Mouse (Mus musculus): ENCODE results near the gene Kxd1. TPM values are rescaled to one million over a fixed set of nuclear protein-coding genes. Genes with fewer than 3 reads are reported as not detected.

Gene Kxd1
- polyA plus RNA-seq, 1 experiment from 2014 or later: 52.6 TPM

- no peak overlapping the region for H3K4me2 ChIP-seq (replicated peaks; ENCODE audit: low read depth, low read length)
- H3K27ac ChIP-seq (ENCODE audit: low read depth, low read length): peak overlapping the region; percentile 75; the same call in 1 of the 2 replicates
- no peak overlapping the region for H3K4me3 ChIP-seq (ENCODE audit: low read depth, low read length)
Measured at GRCm38 (mm10) chr8:70507027-70507393, 20.7 kb downstream of the Kxd1 start.

DNA sequence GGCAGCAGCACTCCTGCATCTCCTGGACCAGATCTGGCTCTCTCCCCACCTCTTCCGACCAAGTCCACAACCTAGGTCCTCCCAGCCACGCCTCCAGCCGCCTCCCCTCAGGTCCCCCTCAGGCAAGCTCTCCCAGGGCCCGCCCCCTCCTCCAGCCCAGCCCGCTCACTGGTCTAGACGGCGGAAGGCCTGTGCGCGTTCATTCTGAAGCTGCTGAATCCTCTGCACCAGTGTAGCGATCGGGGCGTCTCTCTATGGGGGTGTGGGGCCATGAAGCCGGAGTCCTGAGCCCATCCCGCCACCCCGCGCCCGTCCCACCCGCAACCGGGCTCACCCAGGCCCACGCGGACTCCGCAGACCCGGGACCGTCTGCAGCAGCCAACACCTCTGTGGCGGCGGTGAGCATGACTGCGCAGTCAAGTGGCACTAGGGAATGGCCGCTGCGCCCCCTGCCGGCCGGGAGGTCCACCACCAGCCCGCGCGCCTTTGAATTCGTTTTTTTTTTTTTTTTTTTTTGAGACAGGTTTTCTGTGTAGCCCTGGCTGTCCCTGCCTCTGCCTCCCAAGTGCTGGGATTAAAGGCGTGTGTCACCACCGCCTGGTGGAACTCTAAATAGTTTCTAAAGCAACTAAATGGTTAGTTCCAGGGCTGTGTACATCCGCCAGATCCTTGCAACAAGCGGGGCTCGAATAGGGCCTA lies 21.3 kb downstream of the Kxd1 start, which contains the start of gene Rex1bd:
Gene Rex1bd (minus strand): TSS at position 425 of the 699 bp plus-strand sequence.
- H3K9me3 ChIP-seq (ENCODE audit: control insufficient read depth, low read length): no peaks in the 10 kb centered on the region
- peaks cover 23% of the 10 kb centered on the region for H3K27me3 ChIP-seq (ENCODE audit: control insufficient read depth, insufficient read depth, low read length)
- peak within 1 kb of the TSS; percentile 75 for H3K27ac ChIP-seq (ENCODE audit: low read depth, low read length)
- H3K4me1 ChIP-seq (replicated peaks; ENCODE audit: control insufficient read depth, insufficient read depth, low read length): peaks cover 14% of the 10 kb centered on the region
- peak; percentile 95 for DNase-seq (ENCODE audit: low spot score)
- H3K9ac ChIP-seq (ENCODE audit: low read depth, low read length): peak within 1 kb of the TSS; percentile 74
- ATAC-seq (ENCODE audit: low FRiP score): peak; percentile 85
- 2% methylated on average over 40 of the region's 40 CpGs for WGBS
- peak within 1 kb of the TSS; percentile 55 for H3K4me3 ChIP-seq (ENCODE audit: low read depth, low read length)
- H3K4me2 ChIP-seq (replicated peaks; ENCODE audit: low read depth, low read length): peak within 1 kb of the TSS; percentile 75
- H3K36me3 ChIP-seq (ENCODE audit: control insufficient read depth, insufficient read depth, low read length): peaks cover 10% of the 10 kb centered on the region

More at GRCm38 (mm10) chr8:70507027-70507393, 20.7 kb downstream of the Kxd1 start:
- no peak for ATAC-seq (ENCODE audit: low FRiP score)
- Histone ChIP-seq H3K36me3 (ENCODE audit: control insufficient read depth, insufficient read depth, low read length) (peaks cover 10% of the 10 kb centered on the region), H3K4me1 (replicated peaks; ENCODE audit: control insufficient read depth, insufficient read depth, low read length) (peaks cover 14% of the 10 kb centered on the region), H3K27me3 (ENCODE audit: control insufficient read depth, insufficient read depth, low read length) (peaks cover 17% of the 10 kb centered on the region), H3K9ac (ENCODE audit: low read depth, low read length) (no peak overlapping the region), H3K9me3 (ENCODE audit: control insufficient read depth, low read length) (no peaks in the 10 kb centered on the region)
- 59% methylated on average over 5 of the region's 5 CpGs for WGBS
- DNase-seq (ENCODE audit: low spot score): no peak

DNA sequence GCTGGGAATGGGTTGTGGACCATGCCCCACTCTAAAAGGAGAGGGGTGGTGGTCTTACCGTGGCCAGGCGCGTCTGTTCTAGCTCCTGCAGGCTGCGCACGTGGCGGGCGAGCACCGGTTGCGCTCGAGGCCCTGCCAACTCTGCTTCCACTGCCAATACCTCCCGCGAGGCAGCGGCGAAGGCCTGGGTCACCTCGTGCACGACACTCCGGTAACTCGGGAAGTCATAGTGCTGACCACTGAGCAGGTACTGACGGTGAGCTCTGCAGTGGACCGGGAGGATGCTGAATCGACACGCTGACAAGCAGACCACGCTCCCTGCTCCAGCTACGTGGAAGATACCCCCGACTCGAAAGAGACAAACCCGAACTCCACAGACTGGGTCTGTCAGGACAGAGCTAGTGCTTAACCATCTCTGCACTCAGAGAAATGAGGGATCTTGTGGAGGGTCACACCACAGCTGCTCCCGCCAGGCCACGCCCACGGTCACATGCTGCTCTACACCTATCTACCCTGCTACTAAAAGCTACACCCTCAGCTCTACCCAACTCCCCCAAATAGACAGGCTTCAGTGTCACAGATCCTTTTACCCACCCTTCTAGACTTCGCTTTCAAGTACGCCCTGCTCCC lies 21.9 kb downstream of the Kxd1 start:
- H3K27ac ChIP-seq (ENCODE audit: low read depth, low read length): peak overlapping the region; percentile 75; the same call in 1 of the 2 replicates
- 33% methylated on average over 32 of the region's 32 CpGs for WGBS
- DNase-seq (ENCODE audit: low spot score) (no peak), ATAC-seq (ENCODE audit: low FRiP score) (peak; percentile 33)
- H3K27me3 ChIP-seq (ENCODE audit: control insufficient read depth, insufficient read depth, low read length): peaks cover 29% of the 10 kb centered on the region
- peaks cover 14% of the 10 kb centered on the region for H3K4me1 ChIP-seq (replicated peaks; ENCODE audit: control insufficient read depth, insufficient read depth, low read length)
- H3K9me3 ChIP-seq (ENCODE audit: control insufficient read depth, low read length): no peaks in the 10 kb centered on the region
- H3K36me3 ChIP-seq (ENCODE audit: control insufficient read depth, insufficient read depth, low read length): peaks cover 10% of the 10 kb centered on the region
- H3K4me3 ChIP-seq (ENCODE audit: low read depth, low read length): peak overlapping the region; percentile 55
- peak overlapping the region; percentile 74 for H3K9ac ChIP-seq (ENCODE audit: low read depth, low read length)
- H3K4me2 ChIP-seq (replicated peaks; ENCODE audit: low read depth, low read length): peak overlapping the region; percentile 75

DNA sequence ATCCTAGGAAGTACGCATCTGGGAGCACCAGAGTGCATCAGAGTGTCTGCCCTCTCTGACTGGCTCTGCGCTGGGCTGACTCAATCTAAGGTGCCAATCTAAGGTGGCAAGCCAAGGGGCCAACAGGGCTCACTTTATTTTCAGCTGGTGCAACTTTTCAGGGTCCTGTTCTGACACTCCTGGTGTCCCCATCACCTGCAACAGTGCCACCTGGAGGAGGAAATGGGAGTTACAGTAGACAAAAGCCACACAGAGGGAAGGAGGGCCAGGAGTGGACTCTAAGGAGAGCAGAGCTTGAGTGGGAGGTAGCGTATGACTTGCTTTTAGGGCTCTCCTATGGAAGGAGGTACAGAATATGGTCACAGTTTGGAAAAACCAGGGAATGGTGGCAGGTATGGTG lies 22.9 kb downstream of the Kxd1 start:
- H3K9ac ChIP-seq (ENCODE audit: low read depth, low read length): no peak overlapping the region
- H3K4me2 ChIP-seq (replicated peaks; ENCODE audit: low read depth, low read length): no peak overlapping the region
- DNase-seq (ENCODE audit: low spot score) (peak; percentile 89), ATAC-seq (ENCODE audit: low FRiP score) (no peak)
- 74% methylated on average over 3 of the region's 3 CpGs for WGBS
- H3K4me3 ChIP-seq (ENCODE audit: low read depth, low read length): no peak overlapping the region
- H3K27me3 ChIP-seq (ENCODE audit: control insufficient read depth, insufficient read depth, low read length): peaks cover 39% of the 10 kb centered on the region
- no peak overlapping the region for H3K27ac ChIP-seq (ENCODE audit: low read depth, low read length)
- H3K36me3 ChIP-seq (ENCODE audit: control insufficient read depth, insufficient read depth, low read length): peaks cover 10% of the 10 kb centered on the region
- no peaks in the 10 kb centered on the region for H3K9me3 ChIP-seq (ENCODE audit: control insufficient read depth, low read length)
- H3K4me1 ChIP-seq (replicated peaks; ENCODE audit: control insufficient read depth, insufficient read depth, low read length): peaks cover 14% of the 10 kb centered on the region

- Histone ChIP-seq H3K9ac (ENCODE audit: low read depth, low read length) (0 out of 2 replicates have a peak overlapping the region, but pooled peaks have one; percentile 2), H3K36me3 (ENCODE audit: control insufficient read depth, insufficient read depth, low read length) (peaks cover 10% of the 10 kb centered on the region), H3K4me2 (replicated peaks; ENCODE audit: low read depth, low read length) (no peak overlapping the region), H3K4me1 (replicated peaks; ENCODE audit: control insufficient read depth, insufficient read depth, low read length) (peaks cover 14% of the 10 kb centered on the region), H3K4me3 (ENCODE audit: low read depth, low read length) (no peak overlapping the region), H3K27me3 (ENCODE audit: control insufficient read depth, insufficient read depth, low read length) (peaks cover 45% of the 10 kb centered on the region), H3K27ac (ENCODE audit: low read depth, low read length) (no peak overlapping the region), H3K9me3 (ENCODE audit: control insufficient read depth, low read length) (no peaks in the 10 kb centered on the region)
- 59% methylated on average over 16 of the region's 16 CpGs for WGBS
- DNase-seq (ENCODE audit: low spot score) (peak; percentile 33), ATAC-seq (ENCODE audit: low FRiP score) (no peak)
Measured at GRCm38 (mm10) chr8:70504291-70504716, 23.5 kb downstream of the Kxd1 start.

DNA sequence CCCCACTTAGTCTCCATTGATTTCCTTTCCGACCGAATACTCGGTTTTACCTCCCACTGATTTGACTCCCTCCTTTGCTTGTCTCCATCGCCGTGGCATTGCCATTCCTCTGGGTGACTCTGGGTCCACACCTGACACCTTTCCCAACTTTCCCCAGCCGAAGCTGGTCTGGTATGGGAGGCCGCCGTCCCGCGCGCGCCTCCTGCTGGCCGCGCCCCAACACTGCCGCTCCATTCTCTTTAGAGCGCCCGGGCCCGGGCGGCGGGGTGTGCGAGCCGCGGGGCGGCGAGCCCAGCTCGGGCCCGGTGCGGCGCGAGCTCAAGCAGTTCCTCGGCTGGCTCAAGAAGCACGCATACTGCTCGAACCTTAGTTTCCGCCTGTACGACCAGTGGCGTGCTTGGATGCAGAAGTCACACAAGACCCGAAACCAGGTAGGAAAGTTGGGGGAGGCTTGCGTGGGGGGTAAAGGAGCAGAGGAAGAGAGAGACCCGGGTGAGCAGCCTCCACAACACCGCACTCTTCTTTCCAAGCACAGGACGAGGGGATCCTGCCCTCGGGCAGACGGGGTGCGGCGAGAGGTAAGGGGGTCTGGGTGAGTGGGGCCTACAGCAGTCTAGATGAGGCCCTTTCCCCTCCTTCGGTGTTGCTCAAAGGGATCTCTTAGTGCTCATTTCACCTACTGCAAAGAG lies 24.6 kb downstream of the Kxd1 start:
- Histone ChIP-seq H3K9ac (ENCODE audit: low read depth, low read length) (no peak overlapping the region), H3K36me3 (ENCODE audit: control insufficient read depth, insufficient read depth, low read length) (peaks cover 7% of the 10 kb centered on the region), H3K9me3 (ENCODE audit: control insufficient read depth, low read length) (no peaks in the 10 kb centered on the region), H3K27ac (ENCODE audit: low read depth, low read length) (no peak overlapping the region), H3K4me2 (replicated peaks; ENCODE audit: low read depth, low read length) (no peak overlapping the region), H3K4me1 (replicated peaks; ENCODE audit: control insufficient read depth, insufficient read depth, low read length) (peaks cover 9% of the 10 kb centered on the region), H3K4me3 (ENCODE audit: low read depth, low read length) (no peak overlapping the region), H3K27me3 (ENCODE audit: control insufficient read depth, insufficient read depth, low read length) (peaks cover 56% of the 10 kb centered on the region)
- ATAC-seq (ENCODE audit: low FRiP score): no peak
- 12% methylated on average over 46 of the region's 46 CpGs for WGBS
- peak; percentile 87 for DNase-seq (ENCODE audit: low spot score)

GRCm38 (mm10) chr8:70502540-70502939 lies 25.2 kb downstream of the Kxd1 start:
- ATAC-seq (ENCODE audit: low FRiP score): no peak
- H3K27ac ChIP-seq (ENCODE audit: low read depth, low read length): no peak overlapping the region
- H3K27me3 ChIP-seq (ENCODE audit: control insufficient read depth, insufficient read depth, low read length): peaks cover 59% of the 10 kb centered on the region
- H3K9me3 ChIP-seq (ENCODE audit: control insufficient read depth, low read length): no peaks in the 10 kb centered on the region
- whole genome bisulfite sequencing: 31% methylated on average over 12 of the region's 12 CpGs
- no peak overlapping the region for H3K4me3 ChIP-seq (ENCODE audit: low read depth, low read length)
- no peak overlapping the region for H3K9ac ChIP-seq (ENCODE audit: low read depth, low read length)
- peaks cover 9% of the 10 kb centered on the region for H3K4me1 ChIP-seq (replicated peaks; ENCODE audit: control insufficient read depth, insufficient read depth, low read length)
- no peak for DNase-seq (ENCODE audit: low spot score)
- H3K36me3 ChIP-seq (ENCODE audit: control insufficient read depth, insufficient read depth, low read length): peaks cover 4% of the 10 kb centered on the region; the same call in 1 of the 2 replicates
- no peak overlapping the region for H3K4me2 ChIP-seq (replicated peaks; ENCODE audit: low read depth, low read length)

DNA sequence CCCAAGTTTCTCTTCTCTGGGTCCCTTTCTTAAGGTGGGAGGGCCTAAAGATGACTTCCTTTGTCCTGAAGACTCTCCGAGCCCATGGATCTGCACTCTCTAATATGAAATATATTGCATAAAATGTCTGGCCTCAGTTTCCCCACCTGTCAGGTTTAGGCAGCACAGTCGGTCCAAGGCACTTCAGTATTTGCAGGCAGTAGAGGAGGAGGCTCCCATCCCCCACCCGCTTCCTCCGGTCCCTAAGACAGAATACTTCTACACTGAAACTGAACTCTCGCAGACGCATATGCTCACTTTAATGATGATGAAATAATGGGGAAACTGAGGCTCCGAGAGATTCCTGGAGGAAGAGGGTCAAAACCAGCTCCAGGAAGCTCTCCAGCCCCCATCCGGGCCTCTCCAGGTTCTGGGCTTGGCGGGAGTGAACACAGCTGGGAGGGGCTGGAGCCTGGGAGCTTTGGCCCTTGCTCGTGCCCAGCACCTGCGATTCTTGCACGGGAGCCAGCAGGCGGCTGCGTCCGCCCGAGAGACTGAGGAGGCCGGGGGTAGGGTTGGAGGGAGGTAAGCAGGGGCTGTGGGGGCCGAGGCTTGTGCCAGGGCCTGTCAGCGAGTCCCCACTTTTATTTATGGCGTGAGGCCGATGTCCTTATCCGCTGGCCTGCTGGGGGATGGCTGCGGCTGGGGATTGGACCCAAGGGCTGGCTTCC lies 25.8 kb downstream of the Kxd1 start:
- Histone ChIP-seq H3K27ac (ENCODE audit: low read depth, low read length) (no peak overlapping the region), H3K9ac (ENCODE audit: low read depth, low read length) (no peak overlapping the region), H3K4me1 (replicated peaks; ENCODE audit: control insufficient read depth, insufficient read depth, low read length) (peaks cover 9% of the 10 kb centered on the region), H3K9me3 (ENCODE audit: control insufficient read depth, low read length) (no peaks in the 10 kb centered on the region), H3K4me3 (ENCODE audit: low read depth, low read length) (no peak overlapping the region), H3K36me3 (ENCODE audit: control insufficient read depth, insufficient read depth, low read length) (peaks cover 2% of the 10 kb centered on the region; the same call in 1 of the 2 replicates), H3K4me2 (replicated peaks; ENCODE audit: low read depth, low read length) (no peak overlapping the region), H3K27me3 (ENCODE audit: control insufficient read depth, insufficient read depth, low read length) (peaks cover 65% of the 10 kb centered on the region)
- no peak for ATAC-seq (ENCODE audit: low FRiP score)
- no peak for DNase-seq (ENCODE audit: low spot score)
- 13% methylated on average over 23 of the region's 23 CpGs for WGBS

Measured in hindbrain, embryonic 11.5 days (tissue).